Mouse (Mus musculus) C2C12 (cell line): ENCODE measurements around the gene H2-Ab1. TPM values are rescaled to one million over a fixed set of nuclear protein-coding genes. Genes with fewer than 3 reads are reported as not detected.

ENCODE experiments used
- H3K27me3 ChIP-seq: one replicate; pipeline ENCODE4 v1.6.1; 2011; ENCODE audit not compliant: control insufficient read depth, insufficient read depth, insufficient read length
- H3K36me3 ChIP-seq: one replicate; pipeline ENCODE4 v1.6.1; 2011; ENCODE audit not compliant: control insufficient read depth, insufficient read depth
- H3K4me3 ChIP-seq: one replicate; pipeline ENCODE4 v1.5.1; 2011; ENCODE audit warnings: mild to moderate bottlenecking, control low read depth; ENCODE audit not compliant: poor library complexity, insufficient read depth, severe bottlenecking
- H3K79me2 ChIP-seq: one replicate; pipeline ENCODE4 v1.6.1; 2011; ENCODE audit not compliant: control insufficient read depth, insufficient read depth
- H3K79me3 ChIP-seq: one replicate; pipeline ENCODE4 v1.6.1; 2011; ENCODE audit warnings: low read depth, control low read depth
- H3ac ChIP-seq: one replicate; pipeline ENCODE3; 2011; ENCODE audit warnings: low read depth; ENCODE audit not compliant: control insufficient read depth, insufficient read length
- CEBPB ChIP-seq: IDR thresholded peaks from one replicate; pipeline ENCODE4 v1.6.1; 2011; ENCODE audit warnings: low read depth, mild to moderate bottlenecking, control low read depth, moderate library complexity
- CTCF ChIP-seq: IDR thresholded peaks from one replicate; pipeline ENCODE4 v1.5.1; 2011; ENCODE audit not compliant: control insufficient read depth, insufficient read depth, insufficient read length
- FOSL1 ChIP-seq: IDR thresholded peaks from one replicate; pipeline ENCODE4 v1.8.0; 2011; ENCODE audit warnings: mild to moderate bottlenecking, low read length; ENCODE audit not compliant: poor library complexity, insufficient read depth, severe bottlenecking
- MAX ChIP-seq: IDR thresholded peaks from one replicate; pipeline ENCODE4 v1.6.1; 2011; ENCODE audit warnings: mild to moderate bottlenecking, control low read depth
- MYOD1 ChIP-seq: IDR thresholded peaks from one replicate; pipeline ENCODE4 v1.6.1; 2011; ENCODE audit warnings: low read depth; ENCODE audit not compliant: control insufficient read depth, insufficient read length
- MYOG ChIP-seq: IDR thresholded peaks from one replicate; pipeline ENCODE4 v1.6.1; 2011; ENCODE audit not compliant: control insufficient read depth, insufficient read length; ENCODE audit errors: extremely low read depth
- USF1 ChIP-seq: IDR thresholded peaks from one replicate; pipeline ENCODE4 v1.6.1; 2011; ENCODE audit warnings: low read depth, mild to moderate bottlenecking, control low read depth, moderate library complexity
- polyA plus RNA-seq: library from polyadenylated mRNA; unstranded; fragments of >200 nt; fragmentation: generic; extraction: Trizol; gene quantifications from one replicate; pipeline ENCODE4 v1.2.1, GENCODE M21; 2012; ENCODE audit warnings: missing spikeins

Gene H2-Ab1
- polyA plus RNA-seq, 1 experiment, result not detected

DNA sequence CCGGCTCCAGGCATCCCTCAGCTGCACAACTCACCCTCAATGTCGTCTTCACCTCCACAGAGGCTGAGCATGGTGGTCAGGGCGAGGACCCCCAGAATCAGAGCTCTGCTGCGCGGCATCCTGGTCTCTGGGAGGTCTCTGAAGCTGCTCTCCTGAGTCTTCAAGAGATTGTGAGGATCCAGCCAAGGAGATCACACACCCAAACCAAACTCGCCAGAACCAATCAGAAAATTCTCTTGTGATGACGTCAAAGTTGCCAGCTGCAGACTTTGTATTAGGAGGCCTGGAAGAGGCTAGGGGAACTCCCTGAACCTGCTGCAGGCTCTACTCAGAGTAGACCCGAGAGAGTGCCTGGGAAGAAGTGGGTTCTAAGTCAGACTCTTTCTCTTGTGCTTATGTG, 30.2 kb downstream of the H2-Ab1 start, which contains the start of gene H2-Aa:
TSS of gene H2-Aa (minus strand) at position 176 of the 400 bp plus-strand sequence.
- Histone ChIP-seq H3K79me3 (no peaks in the 10 kb centered on the region), H3K36me3 (no peaks in the 10 kb centered on the region), H3K79me2 (no peaks in the 10 kb centered on the region), H3ac (no peak within 1 kb of the TSS), H3K4me3 (no peak within 1 kb of the TSS), H3K27me3 (peaks cover 8% of the 10 kb centered on the region)
- TF ChIP-seq CTCF (no peak), CEBPB (no peak), MAX (no peak), MYOG (no peak), MYOD1 (no peak), USF1 (no peak), FOSL1 (no peak)

DNA sequence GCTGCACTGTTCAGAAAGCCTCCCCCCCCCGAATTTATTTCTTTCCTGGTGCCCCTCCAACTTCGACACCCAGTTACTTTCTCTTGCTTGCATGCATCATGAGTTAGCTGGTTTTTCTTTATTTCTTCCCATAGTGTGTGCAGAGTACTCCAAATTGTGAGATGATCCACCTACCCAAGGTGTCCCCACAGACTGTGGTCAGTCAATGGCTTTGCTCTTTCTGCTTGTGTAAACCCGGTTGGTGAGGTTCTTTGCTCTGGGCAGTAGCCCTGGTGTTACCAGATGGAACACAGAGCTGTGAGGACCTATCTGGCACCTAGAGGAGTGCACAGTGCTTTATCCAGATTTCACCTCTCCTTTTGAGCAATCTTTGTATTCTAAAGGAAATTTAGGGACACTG, 30.6 kb downstream of the H2-Ab1 start:
- TF ChIP-seq MYOD1, result no peak
- TF ChIP-seq FOSL1, result no peak
- no peak for TF ChIP-seq CEBPB
- no peak for TF ChIP-seq MAX
- TF ChIP-seq USF1, result no peak
- TF ChIP-seq MYOG, result no peak
- no peak for TF ChIP-seq CTCF
- Histone ChIP-seq H3K36me3 (no peaks in the 10 kb centered on the region), H3K4me3 (no peak overlapping the region), H3K27me3 (peaks cover 8% of the 10 kb centered on the region), H3K79me2 (no peaks in the 10 kb centered on the region), H3ac (no peak overlapping the region), H3K79me3 (no peaks in the 10 kb centered on the region)

DNA sequence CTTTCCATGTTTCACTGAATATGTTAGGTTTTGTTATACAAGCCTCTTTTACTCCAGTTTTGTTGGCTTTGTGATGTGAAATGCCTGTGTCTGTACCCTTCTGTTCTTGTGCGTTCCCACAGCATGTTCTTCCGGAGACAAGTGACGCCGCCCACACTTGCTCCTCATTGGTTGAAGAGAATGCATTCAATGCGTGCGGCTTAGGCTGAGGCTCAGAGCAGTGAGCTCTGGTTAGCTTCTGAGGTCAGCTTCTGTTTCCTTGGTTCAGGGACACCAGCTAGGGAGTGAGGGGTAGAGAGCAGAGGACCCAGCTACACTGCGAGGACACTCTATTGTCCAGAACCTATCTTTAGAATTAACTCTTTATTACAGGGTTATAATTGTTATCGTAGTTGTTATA, 34.1 kb downstream of the H2-Ab1 start:
- no peaks in the 10 kb centered on the region for H3K79me3 ChIP-seq
- no peaks in the 10 kb centered on the region for H3K79me2 ChIP-seq
- H3K36me3 ChIP-seq, result no peaks in the 10 kb centered on the region
- no peak overlapping the region for H3ac ChIP-seq
- H3K27me3 ChIP-seq, result peaks cover 13% of the 10 kb centered on the region
- no peak for TF ChIP-seq MYOG
- TF ChIP-seq FOSL1, result no peak
- no peak for TF ChIP-seq MAX
- no peak for TF ChIP-seq CEBPB
- no peak for TF ChIP-seq USF1
- TF ChIP-seq CTCF, result no peak
- TF ChIP-seq MYOD1, result no peak
- no peak overlapping the region for H3K4me3 ChIP-seq

DNA sequence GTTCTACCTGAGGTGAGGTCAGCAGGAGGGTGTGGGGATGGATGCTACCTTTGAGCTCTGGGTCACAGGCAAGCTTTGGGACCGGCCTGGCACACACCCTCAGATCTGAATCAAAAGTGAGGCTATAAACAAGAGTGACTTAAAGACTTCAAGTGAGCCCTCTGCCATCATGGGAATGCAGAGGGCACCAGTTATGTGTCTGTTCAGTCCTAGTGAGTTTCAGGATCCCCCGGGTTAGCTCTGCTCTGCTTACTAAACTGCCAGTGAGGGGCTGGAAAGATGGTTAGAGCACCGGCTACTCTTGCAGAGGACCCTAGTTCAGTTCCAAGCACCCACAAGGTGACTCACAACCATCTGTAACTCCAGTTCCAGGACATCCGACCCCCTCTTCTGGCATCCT, 35.1 kb downstream of the H2-Ab1 start:
- no peaks in the 10 kb centered on the region for H3K79me3 ChIP-seq
- H3K27me3 ChIP-seq, result peaks cover 13% of the 10 kb centered on the region
- no peaks in the 10 kb centered on the region for H3K79me2 ChIP-seq
- H3ac ChIP-seq, result no peak overlapping the region
- H3K4me3 ChIP-seq, result no peak overlapping the region
- no peaks in the 10 kb centered on the region for H3K36me3 ChIP-seq
- no peak for TF ChIP-seq MYOG
- TF ChIP-seq USF1, result no peak
- no peak for TF ChIP-seq MAX
- TF ChIP-seq CEBPB, result no peak

DNA sequence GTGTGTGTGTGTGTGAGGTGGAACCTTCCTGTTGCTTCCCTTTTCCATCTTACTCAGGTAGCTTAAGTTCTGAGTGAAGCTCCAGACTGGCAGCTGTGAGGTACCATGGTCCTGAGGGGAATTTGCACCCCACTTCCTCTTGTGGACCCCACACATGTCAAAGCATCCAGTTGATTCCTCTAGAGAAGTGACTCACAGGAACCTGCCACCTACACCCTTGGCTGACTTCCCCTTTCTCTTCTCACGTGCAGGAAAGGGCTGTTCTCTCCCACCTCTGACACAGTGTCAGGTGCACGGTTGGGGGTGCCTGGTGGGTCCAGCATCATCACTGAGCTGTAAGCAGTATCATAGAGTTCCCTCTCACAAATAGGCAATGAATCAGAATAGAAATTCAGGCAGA, 36.0 kb downstream of the H2-Ab1 start:
- Histone ChIP-seq H3K36me3 (no peaks in the 10 kb centered on the region), H3K79me3 (no peaks in the 10 kb centered on the region), H3K79me2 (no peaks in the 10 kb centered on the region), H3ac (no peak overlapping the region), H3K27me3 (peaks cover 13% of the 10 kb centered on the region), H3K4me3 (no peak overlapping the region)
- TF ChIP-seq MYOD1 (no peak), MAX (no peak), FOSL1 (no peak), MYOG (no peak), CTCF (no peak), CEBPB (no peak), USF1 (no peak)

DNA sequence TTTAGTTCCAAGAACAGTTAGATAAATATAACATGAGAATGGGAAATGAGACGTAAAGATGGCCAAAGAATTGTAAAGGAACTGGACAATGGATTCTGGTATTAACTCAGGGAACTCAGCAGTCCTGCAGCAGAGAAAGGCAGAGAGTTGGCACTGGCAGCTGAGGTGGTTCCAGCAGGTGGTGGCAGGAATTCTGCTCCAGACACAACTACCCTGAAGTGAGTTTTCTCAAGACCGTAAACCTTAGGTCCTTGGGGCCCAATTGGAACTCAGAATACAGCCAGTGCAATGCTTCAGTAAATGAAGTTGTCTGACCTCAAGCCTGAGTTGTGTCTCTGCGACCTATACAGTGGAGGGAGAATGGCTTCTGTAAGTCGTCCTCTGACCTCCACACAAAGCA, 36.8 kb downstream of the H2-Ab1 start:
- TF ChIP-seq FOSL1 (no peak), USF1 (no peak), MAX (no peak)
- H3K79me3 ChIP-seq, result no peaks in the 10 kb centered on the region
- peaks cover 13% of the 10 kb centered on the region for H3K27me3 ChIP-seq
- H3K4me3 ChIP-seq, result no peak overlapping the region
- no peaks in the 10 kb centered on the region for H3K36me3 ChIP-seq
- H3ac ChIP-seq, result no peak overlapping the region
- H3K79me2 ChIP-seq, result no peaks in the 10 kb centered on the region
